Mouse (Mus musculus) erythroblast, embryonic 14.5 days (primary cell): ENCODE data around the gene Art2b.

ENCODE experiments used
- GATA1 ChIP-seq: IDR thresholded peaks from 2 replicates; pipeline ENCODE4 v1.6.1; 2012; ENCODE audit warnings: low read length, inconsistent platforms, mixed read lengths
- TAL1 ChIP-seq: IDR thresholded peaks from 3 replicates; pipeline ENCODE4 v1.6.1; 2012; ENCODE audit warnings: low read length, inconsistent platforms, mixed read lengths

DNA sequence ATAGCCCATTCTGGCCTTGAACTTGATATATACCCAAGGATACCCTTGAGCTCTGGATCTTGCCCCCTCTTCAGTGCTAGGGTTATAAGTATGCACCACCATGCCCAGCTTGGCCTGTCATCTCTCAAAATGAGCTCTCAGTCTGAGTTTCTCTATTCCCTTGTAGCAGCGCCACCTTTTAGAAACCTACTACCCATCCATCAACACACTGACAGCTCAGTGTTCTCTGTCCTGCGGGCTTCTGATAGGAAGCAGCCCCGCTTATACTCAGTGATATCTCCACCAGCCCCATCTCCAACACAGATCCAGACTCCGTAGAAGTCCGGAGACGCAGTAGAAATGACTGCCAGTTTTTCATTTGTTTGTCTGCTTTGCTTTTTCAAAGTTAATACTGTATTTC lies 38.9 kb upstream of the Art2b start:
- TF ChIP-seq GATA1 (no peak), TAL1 (no peak)
